Mouse (Mus musculus): ENCODE results near the gene Gm21977.
"Not testable (repeated sequence)": the region's sequence is repeated elsewhere in the genome, so short reads cannot be mapped to it uniquely, and the experiment has no call there.

The Gm21977 gene

GRCm38 (mm10) chr14:42853377-42853776 is at the start of gene Gm21977:
Gm21977 (minus strand) TSS chr14:42853477.
- not testable (repeated sequence) for DNase-seq

Measured in cerebellum, postnatal 36 days (tissue).